Mouse (Mus musculus): ENCODE measurements at regions not wholly inside any gene's neighbourhood (a gene's known extent, or its start where the extent isn't known, plus 50 kb on each side); places are given as distances from the start of the nearest gene placed in this dataset.

DNA sequence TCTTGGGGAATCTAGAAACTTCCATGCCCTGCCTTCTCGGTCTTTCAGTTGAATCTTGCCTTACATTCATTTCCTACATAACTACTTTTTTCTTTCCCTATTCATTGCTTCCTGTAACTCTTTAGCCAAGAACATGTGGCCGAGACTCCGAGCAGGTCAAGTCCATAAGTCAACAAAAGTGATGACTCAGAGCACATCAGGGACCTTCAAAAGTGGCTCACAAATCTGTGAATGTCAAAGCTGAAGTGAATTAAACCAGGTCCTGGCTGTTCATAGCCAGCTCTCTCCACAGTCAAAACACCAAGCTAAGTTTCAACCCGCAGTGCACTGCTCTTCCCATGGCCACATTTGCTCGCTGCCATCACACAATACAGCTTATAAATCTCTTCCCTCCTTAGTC lies 252.5 kb upstream of the Zfp703 start:
- no peak for TF ChIP-seq CTCF (IDR thresholded peaks at IDR 0.05; ENCODE audit: low read depth)
- no peak for TF ChIP-seq EP300 (optimal IDR thresholded peaks at IDR 0.05)
